Mouse (Mus musculus): ENCODE measurements around the gene Slc38a8.

DNA sequence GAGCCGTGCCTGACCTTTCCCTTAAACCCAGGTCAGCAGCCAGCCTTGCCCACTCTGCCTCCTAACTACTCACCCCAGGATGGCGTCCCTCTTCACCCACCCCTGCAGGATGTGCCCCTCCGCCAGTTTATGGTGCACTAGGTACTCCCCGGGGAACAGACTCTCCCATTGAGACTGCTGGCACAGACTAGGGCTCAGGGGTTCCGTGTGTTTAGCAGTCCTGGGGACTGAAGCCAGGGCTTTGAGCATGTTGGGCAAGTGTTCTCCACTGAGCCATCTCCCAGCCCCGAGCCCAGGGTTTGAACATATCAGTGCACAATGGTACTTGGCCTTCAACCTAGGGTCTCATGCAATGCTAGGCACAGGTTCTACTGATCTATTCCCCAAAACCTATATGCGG, 66.0 kb downstream of the Slc38a8 start:
- TF ChIP-seq CTCF (IDR thresholded peaks at IDR 0.05; ENCODE audit: low read depth) = no peak
- no peak for TF ChIP-seq EP300 (optimal IDR thresholded peaks at IDR 0.05)

All from stomach, postnatal 0 days (tissue).